Mouse (Mus musculus): ENCODE data around the gene Tifa.

GRCm38 (mm10) chr3:127863571-127863970 lies 74.0 kb downstream of the Tifa start:
- TF ChIP-seq CTCF (IDR thresholded peaks at IDR 0.05; ENCODE audit: low read depth, low read length): no peak
- no peak for TF ChIP-seq POLR2A (IDR thresholded peaks at IDR 0.05; ENCODE audit: insufficient read depth, low read length)
- no peak for TF ChIP-seq EP300 (IDR thresholded peaks at IDR 0.05; ENCODE audit: insufficient read depth, low read depth, low read length)
